Mouse (Mus musculus): ENCODE measurements around the gene Pcsk6.

- TF ChIP-seq CTCF (IDR thresholded peaks at IDR 0.05; ENCODE audit: extremely low read depth, insufficient read depth, insufficient read length, insufficient replicate concordance) (no peak), POLR2A (IDR thresholded peaks at IDR 0.05; ENCODE audit: low read depth, low read length) (no peak)
Measured at GRCm38 (mm10) chr7:66010518-66010917, 149.0 kb downstream of the Pcsk6 start.
